Mouse (Mus musculus) bone marrow, adult 2 months (tissue): Measurements from ENCODE around the gene Siva1.

Source experiments
- CTCF ChIP-seq: fragments of 200-500 bp; IDR thresholded peaks from 2 replicates; pipeline ENCODE4 v1.5.1; 2011; ENCODE audit warnings: low read length, control low read depth; ENCODE audit not compliant: control insufficient read depth, insufficient read depth
- POLR2A ChIP-seq: fragments of 200-500 bp; IDR thresholded peaks from 2 replicates; pipeline ENCODE4 v1.6.1; 2011; ENCODE audit warnings: low read depth, mild to moderate bottlenecking, control low read depth, low read length, borderline replicate concordance; ENCODE audit not compliant: control insufficient read depth

DNA sequence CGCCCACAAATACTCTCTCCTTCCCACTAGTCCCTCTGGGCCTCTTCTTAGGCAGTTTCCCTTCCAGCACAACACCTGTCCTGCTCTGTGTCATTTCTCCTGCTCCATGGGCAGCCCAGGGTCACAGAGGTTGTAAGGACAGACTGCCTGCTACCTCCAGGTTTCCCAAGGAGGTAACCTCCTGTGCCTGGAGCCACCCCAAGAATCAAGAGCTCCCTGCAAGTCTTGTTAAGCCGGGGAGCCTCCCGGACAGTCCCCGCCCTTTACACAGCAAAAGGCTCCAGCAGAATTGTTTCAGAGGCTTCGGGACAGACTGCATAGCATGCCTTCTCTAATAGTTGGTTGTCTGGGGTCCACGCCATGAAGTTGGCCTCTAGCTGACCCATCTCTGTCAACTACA lies 18.0 kb upstream of the Siva1 start:
- no peak for TF ChIP-seq CTCF
- TF ChIP-seq POLR2A = no peak
